Mouse (Mus musculus) gastrocnemius, postnatal 4 days (tissue): ENCODE measurements around the gene Kirrel. TPM values are rescaled to one million over a fixed set of nuclear protein-coding genes. Genes with fewer than 3 reads are reported as not detected.
"Not testable (repeated sequence)": the region's sequence is repeated elsewhere in the genome, so short reads cannot be mapped to it uniquely, and the experiment has no call there.

Source experiments
- DNase-seq, 2 experiments: peaks; one replicate each; pipeline ENCODE4 v3.0.0; 2021 to 2022; ENCODE audit warnings: low spot score in 2 of 2, mixed read lengths in 2 of 2
- total RNA-seq, 2 experiments: library from RNA; stranded (reverse); gene quantifications; 2 replicates each; pipeline ENCODE4 v1.2.3; 2021

Gene Kirrel
- total RNA-seq, 2 experiments from 2014 or later, result 29.1 to 30.5 TPM

GRCm38 (mm10) chr3:87144476-87145240, 29.9 kb downstream of the Kirrel start:
- DNase-seq, result no peak

GRCm38 (mm10) chr3:87140284-87140683, 34.3 kb downstream of the Kirrel start:
- no peak for DNase-seq

- no peak for DNase-seq
These were observed 37.8 kb downstream of the Kirrel start for GRCm38 (mm10) chr3:87136782-87137181.

GRCm38 (mm10) chr3:87134951-87135350, 39.6 kb downstream of the Kirrel start:
- no peak for DNase-seq

GRCm38 (mm10) chr3:87131694-87132347, 42.7 kb downstream of the Kirrel start:
- peak in 1 of 2 experiments; percentile 50 for DNase-seq

- DNase-seq, result no peak
These were observed 43.6 kb downstream of the Kirrel start for GRCm38 (mm10) chr3:87130933-87131332.

GRCm38 (mm10) chr3:87123795-87124194, 50.8 kb downstream of the Kirrel start:
- DNase-seq, result no peak

- DNase-seq, result no peak
These were observed 56.3 kb downstream of the Kirrel start for GRCm38 (mm10) chr3:87118214-87118613.

GRCm38 (mm10) chr3:87117632-87118031, 56.9 kb downstream of the Kirrel start:
- DNase-seq, result no peak

GRCm38 (mm10) chr3:87115726-87116540, 58.6 kb downstream of the Kirrel start:
- no peak for DNase-seq

- no peak for DNase-seq
These were observed 59.3 kb downstream of the Kirrel start for GRCm38 (mm10) chr3:87115271-87115670.

- DNase-seq, result peak in 1 of 2 experiments; percentile 44
These were observed 59.7 kb downstream of the Kirrel start for GRCm38 (mm10) chr3:87114801-87115200.

- DNase-seq, result not testable (repeated sequence)
These were observed 60.7 kb downstream of the Kirrel start for GRCm38 (mm10) chr3:87113881-87114280.

- DNase-seq, result no peak
These were observed 62.3 kb downstream of the Kirrel start for GRCm38 (mm10) chr3:87112264-87112663.

GRCm38 (mm10) chr3:87104856-87105255, 69.7 kb downstream of the Kirrel start:
- no peak for DNase-seq

GRCm38 (mm10) chr3:87102346-87102745, 72.2 kb downstream of the Kirrel start:
- DNase-seq, result no peak

GRCm38 (mm10) chr3:87100911-87101310, 73.6 kb downstream of the Kirrel start:
- no peak for DNase-seq

GRCm38 (mm10) chr3:87097969-87098946, 76.3 kb downstream of the Kirrel start:
- DNase-seq, result no peak

- DNase-seq, result no peak
These were observed 77.3 kb downstream of the Kirrel start for GRCm38 (mm10) chr3:87097205-87097604.

- no peak for DNase-seq
These were observed 80.8 kb downstream of the Kirrel start for GRCm38 (mm10) chr3:87093718-87094117.
